Comparison of ENCODE assay signal across 8 mouse cellular contexts in the genomic region with DNA sequence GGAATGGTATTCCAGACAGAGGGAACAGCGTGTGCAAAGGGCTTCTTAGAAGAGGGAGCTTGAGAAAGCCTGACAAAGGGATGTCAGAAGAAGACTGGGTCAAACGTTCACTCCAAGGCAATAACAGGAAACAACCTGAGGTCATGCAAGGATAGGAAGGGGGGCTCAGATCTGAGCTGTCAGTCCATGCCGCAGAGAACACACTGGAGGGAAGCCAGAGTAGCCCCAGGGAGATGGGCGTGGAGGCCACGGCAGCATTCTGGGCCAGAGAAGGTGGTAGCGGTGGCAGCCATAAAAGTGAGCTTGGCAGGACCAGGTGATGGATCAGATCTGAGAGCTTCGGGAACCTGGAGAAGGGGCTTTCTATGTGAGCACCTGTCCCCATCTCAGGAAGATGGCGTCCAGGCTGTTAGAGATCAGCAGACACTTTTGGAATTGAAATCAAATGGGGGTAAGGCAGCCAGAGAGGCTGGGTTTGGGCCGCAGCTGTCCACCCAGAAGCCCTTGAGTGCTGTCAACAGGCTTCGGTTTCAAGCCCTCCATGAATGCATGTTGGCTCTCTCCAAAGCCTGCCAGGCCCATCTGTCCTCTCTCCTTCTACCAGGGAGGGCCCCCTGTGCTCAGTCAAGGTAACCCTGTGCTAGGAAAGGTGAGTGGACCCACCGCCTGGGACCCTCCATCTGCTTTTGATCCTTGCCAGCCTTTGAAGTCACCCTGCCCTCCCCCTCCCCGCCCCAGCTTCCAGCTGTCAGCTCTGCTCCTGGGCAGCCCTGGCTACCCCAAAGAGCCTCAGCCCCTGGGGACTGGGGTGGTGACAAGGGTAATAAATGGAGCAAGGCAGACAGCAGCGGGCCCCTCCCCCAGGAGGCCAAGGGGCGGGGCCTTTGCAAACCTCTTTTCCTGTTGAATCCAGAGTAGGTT. TPM values are rescaled to one million over a fixed set of nuclear protein-coding genes. Genes with fewer than 3 reads are reported as not detected.
DNase-seq lines count a peak whose midpoint lies in the region; ATAC-seq lines count a peak whose summit lies in the region.
"Had no signal": no experiment of that assay in that cellular context is flagged by ENCODE, and none has a peak within 500 bp of the region (broad histone marks: within the 10 kb centered on the region; RNA-seq: fewer than 3 reads in every experiment).

No protein-coding gene starts in this region.

- DNase-seq in ZHBTc4 (ENCODE audit: low read depth, low spot score): peak; percentile 48
- DNase-seq in heart, postnatal 10 days: peak; percentile 49 to 65
- peak; percentile 81 for DNase-seq in kidney, postnatal 10 days
- peak; percentile 70 for DNase-seq in thymus, postnatal 25 days
- no peak for DNase-seq in left cerebral cortex, postnatal 14 days (ENCODE audit: low spot score in 2 of 2)

- no peak overlapping the region for H3K4me3 ChIP-seq in embryonic facial prominence, embryonic 13.5 days
- no peak overlapping the region for H3K4me3 ChIP-seq in midbrain, embryonic 15.5 days
- H3K4me3 ChIP-seq: erythroblast, embryonic 14.5 days had no signal

- ATAC-seq in embryonic facial prominence, embryonic 13.5 days (ENCODE audit: insufficient number of reproducible peaks, insufficient read depth, low FRiP score, low TSS enrichment, low read depth): peak; percentile 32; the same call in 1 of the 2 replicates
- ATAC-seq in midbrain, embryonic 15.5 days (replicated peaks): 0 out of 2 replicates have a peak, but pooled peaks have one; percentile 48

- WGBS in embryonic facial prominence, embryonic 13.5 days: 25% methylated on average over 14 of the region's 14 CpGs
- 48% methylated on average over 14 of the region's 14 CpGs for WGBS in midbrain, embryonic 15.5 days

- H3K9ac ChIP-seq in embryonic facial prominence, embryonic 13.5 days: peak overlapping the region; percentile 36; the same call in 1 of the 2 replicates
- H3K9ac ChIP-seq in midbrain, embryonic 15.5 days: no peak overlapping the region

- no peaks in the 10 kb centered on the region for H3K36me3 ChIP-seq in embryonic facial prominence, embryonic 13.5 days
- no peaks in the 10 kb centered on the region for H3K36me3 ChIP-seq in midbrain, embryonic 15.5 days (replicated peaks)

- peak overlapping the region; percentile 48; the same call in 1 of the 2 replicates for H3K27ac ChIP-seq in embryonic facial prominence, embryonic 13.5 days
- no peak overlapping the region for H3K27ac ChIP-seq in midbrain, embryonic 15.5 days

- intact Hi-C loops in heart, postnatal 10 days (cut with DNase I): no loop called here
- intact Hi-C loops in left cerebral cortex, postnatal 14 days (cut with DNase I): no loop called here

- no peaks in the 10 kb centered on the region for H3K27me3 ChIP-seq in embryonic facial prominence, embryonic 13.5 days
- H3K27me3 ChIP-seq in midbrain, embryonic 15.5 days (replicated peaks): no peaks in the 10 kb centered on the region

- 0 out of 2 replicates have a peak overlapping the region, but pooled peaks have one; percentile 12 for H3K4me2 ChIP-seq in embryonic facial prominence, embryonic 13.5 days
- H3K4me2 ChIP-seq in midbrain, embryonic 15.5 days: no peak overlapping the region

- no peaks in the 10 kb centered on the region for H3K9me3 ChIP-seq in embryonic facial prominence, embryonic 13.5 days
- no peaks in the 10 kb centered on the region for H3K9me3 ChIP-seq in midbrain, embryonic 15.5 days

- H3K4me1 ChIP-seq in embryonic facial prominence, embryonic 13.5 days: peaks cover 65% of the 10 kb centered on the region
- peaks cover 18% of the 10 kb centered on the region for H3K4me1 ChIP-seq in midbrain, embryonic 15.5 days

RNA-seq across cellular contexts. Expression of gene Eya2, which starts 58.4 kb away (rescaled TPM):
- 22.1 and 34.0 TPM in 2 replicates for polyA plus RNA-seq in embryonic facial prominence, embryonic 13.5 days (2015; fragmentation: Nextera tagmentation; extraction: Ambion mirVana)
- total RNA-seq in heart, postnatal 10 days (2021): 1 to 10 TPM; 2.7 to 3.3 TPM
- polyA plus RNA-seq in midbrain, embryonic 15.5 days (2015; fragmentation: Nextera tagmentation; extraction: Ambion mirVana): 4.6 and 9.0 TPM in 2 replicates
- total RNA-seq in left cerebral cortex, postnatal 14 days (2021): 1 to 10 TPM; 4.8 to 5.1 TPM
- polyA plus RNA-seq: erythroblast, embryonic 14.5 days had no signal

Comparison
In these comparisons a context has a peak if more than half of its experiments do, and no peak if none do; other contexts are left out.
1. DNase-seq: peak in ZHBTc4 (single experiment), heart, postnatal 10 days (2 of 2), kidney, postnatal 10 days (single experiment) and thymus, postnatal 25 days (single experiment); none in left cerebral cortex, postnatal 14 days (0 of 2).